Mouse (Mus musculus): ENCODE data around the gene Elovl1.

Gene Elovl1

GRCm38 (mm10) chr4:118428531-118429214, 780 bp downstream of the Elovl1 start:
- DNase-seq (ENCODE audit: low spot score in 2 of 2), result no peak

GRCm38 (mm10) chr4:118429215-118429895, 1.5 kb downstream of the Elovl1 start:
- DNase-seq (ENCODE audit: low spot score in 2 of 2), result no peak

- no peak for DNase-seq (ENCODE audit: low spot score in 2 of 2)
Measured at GRCm38 (mm10) chr4:118432332-118432731, 4.4 kb downstream of the Elovl1 start.

GRCm38 (mm10) chr4:118436820-118437603, 9.1 kb downstream of the Elovl1 start, which contains the start of gene Cdc20:
Cdc20 (minus strand) TSS chr4:118437352.
- DNase-seq (ENCODE audit: low spot score in 2 of 2), result peak; percentile 72 to 88

GRCm38 (mm10) chr4:118437829-118438253, 9.9 kb downstream of the Elovl1 start:
- no peak for DNase-seq (ENCODE audit: low spot score in 2 of 2)

GRCm38 (mm10) chr4:118445088-118445487, 17.2 kb downstream of the Elovl1 start:
- no peak for DNase-seq (ENCODE audit: low spot score in 2 of 2)

- no peak for DNase-seq (ENCODE audit: low spot score in 2 of 2)
Measured at GRCm38 (mm10) chr4:118445781-118446414, 18.0 kb downstream of the Elovl1 start.

GRCm38 (mm10) chr4:118446415-118447153, 18.7 kb downstream of the Elovl1 start:
- no peak for DNase-seq (ENCODE audit: low spot score in 2 of 2)

- no peak for DNase-seq (ENCODE audit: low spot score in 2 of 2)
Measured at GRCm38 (mm10) chr4:118457345-118457975, 29.6 kb downstream of the Elovl1 start, which contains the start of gene Mpl. Mpl (minus strand) TSS chr4:118457513.

GRCm38 (mm10) chr4:118464956-118465355, 37.1 kb downstream of the Elovl1 start:
- DNase-seq (ENCODE audit: low spot score in 2 of 2), result no peak

GRCm38 (mm10) chr4:118465697-118466163, 37.8 kb downstream of the Elovl1 start:
- DNase-seq (ENCODE audit: low spot score in 2 of 2), result no peak

- no peak for DNase-seq (ENCODE audit: low spot score in 2 of 2)
Measured at GRCm38 (mm10) chr4:118471281-118471680, 43.4 kb downstream of the Elovl1 start.

- DNase-seq (ENCODE audit: low spot score in 2 of 2), result no peak
Measured at GRCm38 (mm10) chr4:118472687-118473086, 44.8 kb downstream of the Elovl1 start.

- DNase-seq (ENCODE audit: low spot score in 2 of 2), result no peak
Measured at GRCm38 (mm10) chr4:118476773-118477530, 49.1 kb downstream of the Elovl1 start.
